Mouse (Mus musculus) limb, embryonic 14.5 days (tissue): ENCODE results near the gene Cdk6. TPM values are rescaled to one million over a fixed set of nuclear protein-coding genes. Genes with fewer than 3 reads are reported as not detected.

Source experiments
- ATAC-seq: fragments of 200-750 bp; cut with Nextera tagmentation; 2 replicates; pipeline ENCODE4 v1.8.0; 2017; ENCODE audit warnings: low read depth, moderate number of reproducible peaks, moderate TSS enrichment; ENCODE audit not compliant: low FRiP score
- DNase-seq: peaks from one replicate; pipeline ENCODE4 v3.0.0-alpha.2; 2015; ENCODE audit warnings: low spot score
- H3K27ac ChIP-seq: fragments of 300-500 bp; sonication (generic); replicated peaks from 2 replicates; pipeline ENCODE4 v1.5.1; 2014; ENCODE audit warnings: low read depth, mild to moderate bottlenecking, low read length, moderate library complexity, mixed read lengths
- H3K27me3 ChIP-seq: fragments of 300-500 bp; sonication (generic); 2 replicates; pipeline ENCODE4 v1.6.1; 2014; ENCODE audit warnings: low read length, mixed read lengths; ENCODE audit not compliant: control insufficient read depth, insufficient read depth
- H3K36me3 ChIP-seq: fragments of 300-500 bp; sonication (generic); 2 replicates; pipeline ENCODE4 v1.6.1; 2014; ENCODE audit warnings: mild to moderate bottlenecking, low read length, moderate library complexity, mixed read lengths; ENCODE audit not compliant: control insufficient read depth, insufficient read depth
- H3K4me1 ChIP-seq: fragments of 300-500 bp; sonication (generic); 2 replicates; pipeline ENCODE4 v1.6.1; 2014; ENCODE audit warnings: antibody characterized with exemption, low read length, mixed read lengths; ENCODE audit not compliant: control insufficient read depth, insufficient read depth
- H3K4me2 ChIP-seq: fragments of 300-500 bp; sonication (generic); replicated peaks from 2 replicates; pipeline ENCODE4 v1.6.1; 2014; ENCODE audit warnings: low read depth, mild to moderate bottlenecking, low read length, moderate library complexity; ENCODE audit not compliant: severe bottlenecking
- H3K4me3 ChIP-seq: fragments of 300-500 bp; sonication (generic); replicated peaks from 2 replicates; pipeline ENCODE4 v1.5.1; 2014; ENCODE audit warnings: low read length
- H3K9ac ChIP-seq: fragments of 300-500 bp; sonication (generic); 2 replicates; pipeline ENCODE4 v1.6.1; 2014; ENCODE audit warnings: mild to moderate bottlenecking, low read depth, low read length, moderate library complexity; ENCODE audit not compliant: severe bottlenecking
- H3K9me3 ChIP-seq: fragments of 300-500 bp; sonication (generic); 2 replicates; pipeline ENCODE4 v1.6.1; 2016; ENCODE audit warnings: low read length; ENCODE audit not compliant: control insufficient read depth
- POLR2A ChIP-seq: fragments of 200-500 bp; IDR thresholded peaks from 2 replicates; pipeline ENCODE4 v1.8.0; 2012; ENCODE audit warnings: inconsistent platforms, mild to moderate bottlenecking, moderate library complexity, borderline replicate concordance; ENCODE audit not compliant: insufficient read depth, insufficient read length; ENCODE audit errors: extremely low read depth
- WGBS: fragments of 180-500 bp; shearing (Covaris S2); extraction: QIAGEN DNeasy Blood & Tissue Kit; methylation state at CpG from one replicate; pipeline ENCODE4 v1.1.7; 2014; 5-methylcytosine and 5-hydroxymethylcytosine counted together
- polyA plus RNA-seq, 2 experiments: library from polyadenylated mRNA; depleted of rRNA in 1 of 2; stranded (reverse) in 1 of 2; unstranded in 1 of 2; fragments of >200 nt; fragmentation: Nextera tagmentation in 1 of 2; extraction: Ambion mirVana in 1 of 2; gene quantifications; 2 replicates each; pipeline versions ENCODE4 v1.2.1 to v1.2.3; 2012 to 2014

Gene Cdk6
- polyA plus RNA-seq, 2 experiments, result 11.3 to 23.8 TPM

GRCm38 (mm10) chr5:3352314-3352713, 11.0 kb downstream of the Cdk6 start:
- Histone ChIP-seq H3K9me3 (no peaks in the 10 kb centered on the region), H3K9ac (no peak overlapping the region), H3K4me2 (no peak overlapping the region), H3K4me1 (no peaks in the 10 kb centered on the region), H3K36me3 (no peaks in the 10 kb centered on the region), H3K4me3 (no peak overlapping the region), H3K27ac (no peak overlapping the region), H3K27me3 (no peaks in the 10 kb centered on the region)
- ATAC-seq (no peak), DNase-seq (no peak)
- TF ChIP-seq POLR2A, result no peak
- 94% methylated on average over 3 of the region's 3 CpGs for WGBS

DNA sequence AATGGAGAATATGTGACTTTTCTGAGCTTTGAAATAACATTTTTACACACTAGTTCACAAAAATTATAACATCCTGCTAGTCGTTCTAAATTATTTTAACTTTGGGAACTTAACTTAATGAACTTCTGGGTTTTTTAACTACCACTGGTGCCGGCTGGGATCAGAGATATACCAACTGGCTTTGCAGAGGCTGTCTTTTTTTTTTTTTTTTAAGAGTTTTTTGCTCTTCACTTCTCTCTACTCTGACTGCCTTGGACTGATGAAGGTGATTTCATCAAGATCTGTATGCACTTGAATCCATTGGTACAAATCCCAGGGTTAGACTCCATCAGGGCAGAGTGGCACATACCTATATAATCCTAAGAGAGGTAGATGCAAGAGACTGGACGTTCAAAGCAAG, 11.5 kb downstream of the Cdk6 start:
- no peaks in the 10 kb centered on the region for H3K27me3 ChIP-seq

DNA sequence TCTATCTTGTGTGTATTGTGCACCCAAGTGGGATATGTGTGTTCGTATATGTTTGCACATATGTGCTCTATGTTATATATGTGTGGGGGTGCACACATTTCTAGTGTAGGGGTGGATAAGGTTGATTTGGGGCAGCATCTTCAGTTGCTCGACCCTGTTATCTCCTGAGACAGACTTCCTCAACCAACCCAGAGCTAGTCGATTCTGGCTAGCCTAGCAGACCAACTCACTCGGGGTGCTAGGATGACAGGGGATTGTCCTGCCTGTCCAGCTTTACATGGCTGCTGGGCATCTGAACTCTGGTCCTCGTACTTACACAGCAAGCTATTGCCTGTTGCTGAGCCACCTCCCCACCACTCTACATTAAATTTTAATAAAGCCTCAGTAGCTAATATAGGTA, 13.0 kb downstream of the Cdk6 start:
- H3K4me3 ChIP-seq, result no peak overlapping the region
- no peak overlapping the region for H3K4me2 ChIP-seq
- WGBS, result 78% methylated on average over 5 of the region's 5 CpGs
- no peak overlapping the region for H3K27ac ChIP-seq
- ATAC-seq (no peak), DNase-seq (no peak)
- no peak for TF ChIP-seq POLR2A
- H3K4me1 ChIP-seq, result no peaks in the 10 kb centered on the region
- H3K36me3 ChIP-seq, result no peaks in the 10 kb centered on the region
- no peak overlapping the region for H3K9ac ChIP-seq
- no peaks in the 10 kb centered on the region for H3K27me3 ChIP-seq
- H3K9me3 ChIP-seq, result no peaks in the 10 kb centered on the region

More for the DNA sequence above, 11.5 kb downstream of the Cdk6 start:
- Histone ChIP-seq H3K9me3 (no peaks in the 10 kb centered on the region), H3K4me1 (no peaks in the 10 kb centered on the region), H3K4me2 (no peak overlapping the region), H3K36me3 (no peaks in the 10 kb centered on the region), H3K9ac (no peak overlapping the region), H3K4me3 (no peak overlapping the region), H3K27ac (no peak overlapping the region)
- no peak for DNase-seq
- no peak for TF ChIP-seq POLR2A
- no peak for ATAC-seq
- 68% methylated on average over 3 of the region's 3 CpGs for WGBS

- no peak for ATAC-seq
- H3K4me2 ChIP-seq, result no peak overlapping the region
- H3K27me3 ChIP-seq, result no peaks in the 10 kb centered on the region
- H3K27ac ChIP-seq, result no peak overlapping the region
- no peak for DNase-seq
- H3K4me3 ChIP-seq, result no peak overlapping the region
- TF ChIP-seq POLR2A, result no peak
- WGBS, result 94% methylated on average over 12 of the region's 12 CpGs
- no peaks in the 10 kb centered on the region for H3K36me3 ChIP-seq
- no peak overlapping the region for H3K9ac ChIP-seq
- no peaks in the 10 kb centered on the region for H3K9me3 ChIP-seq
- no peaks in the 10 kb centered on the region for H3K4me1 ChIP-seq
Measured at GRCm38 (mm10) chr5:3355032-3355536, 13.8 kb downstream of the Cdk6 start.

DNA sequence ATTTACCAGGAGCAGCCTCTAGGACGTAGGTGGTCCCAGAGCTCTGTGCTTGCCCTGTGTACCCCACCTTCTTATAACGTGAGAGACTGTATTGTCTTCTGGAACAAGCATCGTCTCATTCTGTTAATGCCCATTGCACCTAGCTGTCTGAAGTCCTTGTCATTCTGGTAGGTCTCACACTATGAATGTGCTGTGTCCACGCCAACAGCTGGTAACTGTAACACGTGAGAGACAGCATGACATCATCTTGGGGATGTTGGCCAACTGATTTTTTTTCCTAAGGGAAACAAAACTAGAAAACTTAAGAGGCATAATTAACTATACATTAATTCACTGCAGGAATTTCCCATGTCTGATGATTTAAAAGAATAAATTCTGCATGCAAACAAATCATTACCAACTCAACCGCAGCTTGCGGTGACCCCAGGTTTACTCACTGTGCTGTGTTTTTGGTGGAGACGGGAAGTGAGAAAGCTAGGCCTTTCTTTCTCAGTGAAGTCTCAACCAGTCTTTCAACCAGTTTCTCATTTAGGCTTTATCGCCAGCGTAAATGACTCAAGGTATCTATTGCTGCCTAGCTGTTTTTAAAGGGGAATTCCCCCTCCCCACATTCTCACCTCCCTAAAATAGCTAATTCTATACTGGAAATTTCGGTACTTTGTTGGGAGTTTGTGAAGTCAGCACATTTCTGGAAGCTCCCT, 14.4 kb downstream of the Cdk6 start:
- no peaks in the 10 kb centered on the region for H3K36me3 ChIP-seq
- no peaks in the 10 kb centered on the region for H3K9me3 ChIP-seq
- 76% methylated on average over 11 of the region's 11 CpGs for WGBS
- no peak for ATAC-seq
- H3K4me3 ChIP-seq, result no peak overlapping the region
- no peak for TF ChIP-seq POLR2A
- DNase-seq, result no peak
- no peaks in the 10 kb centered on the region for H3K4me1 ChIP-seq
- H3K27ac ChIP-seq, result no peak overlapping the region
- no peak overlapping the region for H3K4me2 ChIP-seq
- no peaks in the 10 kb centered on the region for H3K27me3 ChIP-seq
- no peak overlapping the region for H3K9ac ChIP-seq

- Histone ChIP-seq H3K9me3 (no peaks in the 10 kb centered on the region), H3K4me1 (no peaks in the 10 kb centered on the region), H3K4me3 (no peak overlapping the region), H3K36me3 (no peaks in the 10 kb centered on the region), H3K27ac (no peak overlapping the region), H3K9ac (no peak overlapping the region), H3K4me2 (no peak overlapping the region), H3K27me3 (no peaks in the 10 kb centered on the region)
- ATAC-seq (no peak), DNase-seq (no peak)
- 87% methylated on average over 10 of the region's 10 CpGs for WGBS
- no peak for TF ChIP-seq POLR2A
Measured at GRCm38 (mm10) chr5:3356261-3356778, 15.0 kb downstream of the Cdk6 start.
